Mouse (Mus musculus) cortical plate, adult 2 months (tissue): ENCODE data around the gene Lefty2. TPM values are rescaled to one million over a fixed set of nuclear protein-coding genes. Genes with fewer than 3 reads are reported as not detected.

Source experiments
- H3K27ac ChIP-seq: fragments of 200-500 bp; 2 replicates; pipeline ENCODE4 v1.5.1; 2012; ENCODE audit warnings: low read length, control low read depth, inconsistent platforms; ENCODE audit not compliant: insufficient read depth
- H3K4me1 ChIP-seq: fragments of 200-500 bp; 2 replicates; pipeline ENCODE4 v1.6.1; 2011; ENCODE audit warnings: low read length; ENCODE audit not compliant: control insufficient read depth, insufficient read depth
- H3K4me3 ChIP-seq: fragments of 200-500 bp; 2 replicates; pipeline ENCODE4 v1.5.1; 2011; ENCODE audit warnings: mild to moderate bottlenecking, low read length, control low read depth; ENCODE audit not compliant: insufficient read depth
- CTCF ChIP-seq: fragments of 200-500 bp; IDR thresholded peaks from 2 replicates; pipeline ENCODE4 v1.5.1; 2011; ENCODE audit warnings: mild to moderate bottlenecking, control low read depth, low read length; ENCODE audit not compliant: insufficient read depth; ENCODE audit errors: extremely low read depth
- POLR2A ChIP-seq: fragments of 200-500 bp; IDR thresholded peaks from 2 replicates; pipeline ENCODE4 v1.6.1; 2011; ENCODE audit warnings: mild to moderate bottlenecking, low read length, control low read depth; ENCODE audit not compliant: insufficient read depth; ENCODE audit errors: extremely low read depth
- polyA plus RNA-seq: library from polyadenylated mRNA; depleted of rRNA; stranded (reverse); fragments of >200 nt; gene quantifications from 2 replicates; pipeline ENCODE4 v1.2.3, GENCODE M21; 2012; rRNA removed

The Lefty2 gene
- polyA plus RNA-seq, result 1.2 and 1.9 TPM in 2 replicates

- TF ChIP-seq POLR2A (no peak), CTCF (no peak)
- no peak within 1 kb of the TSS; the same call in 1 of the 2 replicates for H3K4me3 ChIP-seq
- H3K27ac ChIP-seq, result no peak within 1 kb of the TSS
- no peaks in the 10 kb centered on the region for H3K4me1 ChIP-seq
Measured at GRCm38 (mm10) chr1:180892808-180893207, at the start of gene Lefty2. Gene Lefty2, plus strand, starts transcription at chr1:180893108.

GRCm38 (mm10) chr1:180848114-180848510 is 44.8 kb upstream of the Lefty2 start:
- Histone ChIP-seq H3K4me3 (peak overlapping the region; percentile 22), H3K27ac (peak overlapping the region; percentile 41), H3K4me1 (peaks cover 7% of the 10 kb centered on the region)
- TF ChIP-seq POLR2A, result peak; percentile 56
- TF ChIP-seq CTCF, result no peak

GRCm38 (mm10) chr1:180848511-180849241 is 44.2 kb upstream of the Lefty2 start:
- peak overlapping the region; percentile 22 for H3K4me3 ChIP-seq
- peak overlapping the region; percentile 41 for H3K27ac ChIP-seq
- peaks cover 7% of the 10 kb centered on the region for H3K4me1 ChIP-seq
- TF ChIP-seq CTCF (no peak), POLR2A (no peak)

- TF ChIP-seq CTCF (no peak), POLR2A (no peak)
- Histone ChIP-seq H3K27ac (peak overlapping the region; percentile 96), H3K4me1 (peaks cover 7% of the 10 kb centered on the region)
Measured at GRCm38 (mm10) chr1:180849701-180850301, 43.1 kb upstream of the Lefty2 start.

GRCm38 (mm10) chr1:180850316-180851270 is 42.3 kb upstream of the Lefty2 start, which contains the start of gene Sde2:
Gene Sde2, plus strand, starts transcription at chr1:180851127.
- TF ChIP-seq CTCF (no peak), POLR2A (peak; percentile 94)
- Histone ChIP-seq H3K4me1 (peaks cover 7% of the 10 kb centered on the region), H3K4me3 (peak within 1 kb of the TSS; percentile 82), H3K27ac (peak within 1 kb of the TSS; percentile 96)

More at GRCm38 (mm10) chr1:180849701-180850301, 43.1 kb upstream of the Lefty2 start:
- H3K4me3 ChIP-seq, result peak overlapping the region; percentile 82; the same call in 1 of the 2 replicates

- H3K27ac ChIP-seq, result no peak overlapping the region
- no peak overlapping the region for H3K4me3 ChIP-seq
- no peak for TF ChIP-seq POLR2A
- TF ChIP-seq CTCF, result no peak
- H3K4me1 ChIP-seq, result no peaks in the 10 kb centered on the region
Measured at GRCm38 (mm10) chr1:180858763-180859162, 34.1 kb upstream of the Lefty2 start.

GRCm38 (mm10) chr1:180860030-180860429 is 32.9 kb upstream of the Lefty2 start:
- Histone ChIP-seq H3K4me1 (no peaks in the 10 kb centered on the region), H3K27ac (no peak overlapping the region), H3K4me3 (no peak overlapping the region)
- TF ChIP-seq CTCF, result no peak
- no peak for TF ChIP-seq POLR2A

- TF ChIP-seq POLR2A (no peak), CTCF (peak; percentile 68)
- H3K27ac ChIP-seq, result no peak overlapping the region
- no peaks in the 10 kb centered on the region for H3K4me1 ChIP-seq
- H3K4me3 ChIP-seq, result no peak overlapping the region
Measured at GRCm38 (mm10) chr1:180863606-180864005, 29.3 kb upstream of the Lefty2 start.

GRCm38 (mm10) chr1:180866001-180866400 is 26.9 kb upstream of the Lefty2 start:
- Histone ChIP-seq H3K4me3 (no peak overlapping the region), H3K4me1 (no peaks in the 10 kb centered on the region), H3K27ac (no peak overlapping the region)
- TF ChIP-seq POLR2A (no peak), CTCF (no peak)
